Mouse (Mus musculus) pancreas, adult 10 weeks (tissue): ENCODE measurements around the gene Gm20911. TPM values are rescaled to one million over a fixed set of nuclear protein-coding genes. Genes with fewer than 3 reads are reported as not detected.

ENCODE experiments used
- polyA plus RNA-seq: library from polyadenylated mRNA; stranded (reverse); fragments of 350-450 nt; fragmentation: Illumina TruSeq; extraction: RNeasy Lipid Tissue Mini Kit (QIAGEN cat#74804); gene quantifications from one replicate; pipeline ENCODE4 v1.2.3, GENCODE M21; 2015; ENCODE audit warnings: low read depth, low replicate concordance; ENCODE audit not compliant: insufficient read depth

The Gm20911 gene
- polyA plus RNA-seq, result not detected

DNA sequence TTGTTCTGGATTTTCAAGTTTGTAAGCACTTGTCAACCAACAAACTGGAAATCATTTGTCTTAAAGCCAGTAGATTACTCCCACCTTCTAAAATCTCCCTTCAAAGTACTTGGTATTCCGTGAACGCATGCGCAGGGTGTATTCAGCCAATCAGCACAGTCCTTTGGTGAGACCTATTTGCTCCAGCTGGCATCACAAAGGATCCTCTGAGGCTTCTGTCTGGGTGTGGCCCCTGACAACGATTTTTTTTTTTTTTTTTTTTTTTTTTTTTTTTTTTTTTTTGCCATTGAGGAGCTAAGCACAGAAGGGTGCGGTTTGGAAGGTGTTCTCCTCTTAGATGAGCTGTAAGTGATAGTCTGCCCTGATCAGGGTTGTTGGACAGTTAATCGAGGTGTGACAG, at the start of gene Gm20911:
Gene Gm20911, plus strand, starts transcription at position 301 of the 400 bp plus-strand sequence.

